Mouse (Mus musculus): ENCODE data around the gene Cplx2. TPM values are rescaled to one million over a fixed set of nuclear protein-coding genes. Genes with fewer than 3 reads are reported as not detected.

Gene Cplx2
- total RNA-seq (2021): 1 to 10 TPM; 8.9 to 9.8 TPM

DNA sequence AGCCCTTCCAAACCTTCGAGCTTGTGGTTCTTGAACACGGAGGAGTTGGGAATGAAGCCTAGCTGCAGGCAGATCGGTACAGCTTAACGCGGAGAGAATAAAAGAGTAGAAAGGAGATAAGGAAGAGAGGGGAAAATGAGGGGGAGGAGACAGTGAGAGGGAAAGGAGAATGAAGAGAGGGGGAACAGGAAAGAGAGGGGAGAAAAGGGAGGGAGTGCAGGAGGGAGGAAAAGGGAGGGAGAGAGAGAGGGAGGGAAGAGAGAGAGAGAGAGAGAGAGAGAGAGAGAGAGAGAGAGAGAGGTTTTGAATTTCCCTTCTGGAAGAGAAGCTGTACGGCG is at the start of gene Cplx2:
Gene Cplx2, plus strand, starts transcription at position 301 of the 338 bp plus-strand sequence.
- DNase-seq: no peak
- intact Hi-C loops (cut with DNase I): loop anchor here (1.0 to 5.0 kb wide), 2 partner anchors 69 to 124 kb away; no protein-coding TSS in a partner anchor

GRCm38 (mm10) chr13:54322396-54323306 is 48.5 kb upstream of the Cplx2 start:
- intact Hi-C loops (cut with DNase I): loop anchor here (2.0 to 5.0 kb wide), 3 partner anchors 20 to 205 kb away; no protein-coding TSS in a partner anchor
- DNase-seq: peak; percentile 57 to 70

DNA sequence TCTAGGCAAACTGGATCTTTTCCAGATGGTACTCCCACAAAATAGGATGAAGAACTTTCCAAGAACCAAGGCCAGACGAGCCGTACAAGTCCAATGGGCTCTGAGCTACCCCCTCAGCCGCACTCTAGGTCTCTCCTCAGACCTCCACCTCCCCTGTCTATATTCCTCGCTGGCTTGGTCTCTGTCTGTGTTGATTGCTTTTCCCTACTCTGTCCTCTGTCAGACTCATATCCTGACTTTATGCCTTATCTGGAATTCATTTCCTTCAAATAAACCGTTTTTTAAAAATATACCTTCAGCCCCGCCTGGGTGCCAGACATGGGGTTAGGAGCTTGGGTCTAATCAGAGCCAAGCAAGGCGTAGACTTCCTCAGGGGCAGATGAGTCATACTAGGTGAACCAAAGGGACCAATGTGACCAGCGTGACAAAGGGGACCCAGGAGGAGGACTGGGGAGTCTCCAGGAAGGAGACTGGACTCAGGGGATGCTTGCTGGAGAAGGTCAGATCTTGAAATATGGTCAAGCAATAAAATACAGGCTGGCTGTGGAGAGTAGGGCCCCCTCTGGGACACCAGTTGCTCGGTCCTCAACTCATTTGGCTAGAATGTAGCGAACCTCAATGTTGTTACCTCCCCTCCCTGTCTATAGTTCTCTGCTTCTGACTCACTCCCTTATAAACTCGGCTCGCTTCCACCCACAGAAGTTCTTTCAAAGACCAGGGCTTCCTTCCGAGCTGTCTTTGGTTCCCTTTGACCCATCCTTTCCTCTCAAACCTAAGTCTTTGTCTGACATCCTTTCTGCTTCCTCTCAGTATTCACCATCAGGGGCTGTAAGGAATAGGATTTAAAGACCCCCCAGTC is 47.6 kb upstream of the Cplx2 start:
- no peak for DNase-seq
- intact Hi-C loops (cut with DNase I): loop anchor here (2.0 to 5.0 kb wide), 3 partner anchors 21 to 206 kb away; no protein-coding TSS in a partner anchor

DNA sequence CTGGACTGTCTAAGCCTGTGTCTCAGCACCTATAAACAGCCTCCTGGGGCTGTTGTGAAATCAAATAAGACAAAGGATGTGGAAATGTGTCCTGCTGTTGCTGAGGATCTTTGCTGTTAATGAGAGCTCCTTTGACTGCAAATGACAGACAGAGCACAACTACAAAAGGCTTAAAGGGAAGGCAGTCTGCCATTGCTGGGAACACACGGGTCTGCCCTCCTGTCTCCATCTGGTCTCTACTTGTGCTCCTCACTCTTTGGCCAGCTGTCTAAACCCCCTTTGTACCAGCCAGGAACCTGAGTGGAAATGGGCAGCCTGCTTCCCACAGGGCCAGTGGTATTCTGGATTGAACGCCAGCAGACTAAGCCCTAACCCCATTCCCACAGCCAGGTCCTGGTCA is 47.0 kb upstream of the Cplx2 start:
- intact Hi-C loops (cut with DNase I): loop anchor here (5.0 kb wide), 1 partner anchor 207 kb away; no protein-coding TSS in a partner anchor
- no peak for DNase-seq

DNA sequence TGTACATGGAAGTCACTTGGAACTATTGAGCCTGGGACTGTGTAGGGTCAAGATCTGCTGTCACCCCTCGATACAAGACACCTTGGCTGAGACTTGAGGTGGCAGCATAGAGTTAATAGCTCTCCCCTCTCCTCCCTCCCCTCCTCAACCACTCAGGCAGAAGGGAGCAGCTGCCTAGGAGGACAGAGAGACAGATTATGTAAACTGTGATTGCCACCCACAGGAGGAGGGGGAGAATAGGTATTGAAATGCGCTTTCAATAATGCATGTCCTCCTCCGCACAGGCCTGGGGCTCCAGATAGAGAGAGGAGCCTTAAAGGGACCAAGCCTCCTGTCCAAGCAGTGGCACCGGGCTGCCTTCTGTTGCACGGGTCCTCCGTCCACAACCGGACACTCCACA is 45.3 kb upstream of the Cplx2 start:
- intact Hi-C loops (cut with DNase I): no loop called here
- no peak for DNase-seq

GRCm38 (mm10) chr13:54326686-54327447 is 44.3 kb upstream of the Cplx2 start:
- no peak for DNase-seq
- intact Hi-C loops (cut with DNase I): no loop called here

DNA sequence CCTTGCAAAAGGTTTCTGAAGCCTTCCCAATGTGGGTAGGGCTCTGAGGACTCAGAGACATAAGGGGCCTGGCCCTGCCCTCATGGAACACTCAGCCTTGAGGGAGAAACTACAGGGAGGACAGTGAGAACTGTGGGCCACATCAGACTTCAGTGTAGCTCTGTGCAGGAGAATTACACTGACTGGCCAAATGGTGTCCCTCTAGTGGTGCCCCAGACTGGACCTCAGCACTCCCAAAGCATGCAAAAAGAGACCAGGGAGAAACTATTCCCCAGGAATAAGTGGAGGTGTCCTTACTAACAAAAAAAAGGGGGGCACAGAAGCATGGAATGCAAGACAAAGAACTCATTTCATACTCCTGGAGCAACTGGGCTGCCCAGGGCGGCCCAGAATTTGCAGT is 43.1 kb upstream of the Cplx2 start:
- no peak for DNase-seq
- intact Hi-C loops (cut with DNase I): no loop called here

DNA sequence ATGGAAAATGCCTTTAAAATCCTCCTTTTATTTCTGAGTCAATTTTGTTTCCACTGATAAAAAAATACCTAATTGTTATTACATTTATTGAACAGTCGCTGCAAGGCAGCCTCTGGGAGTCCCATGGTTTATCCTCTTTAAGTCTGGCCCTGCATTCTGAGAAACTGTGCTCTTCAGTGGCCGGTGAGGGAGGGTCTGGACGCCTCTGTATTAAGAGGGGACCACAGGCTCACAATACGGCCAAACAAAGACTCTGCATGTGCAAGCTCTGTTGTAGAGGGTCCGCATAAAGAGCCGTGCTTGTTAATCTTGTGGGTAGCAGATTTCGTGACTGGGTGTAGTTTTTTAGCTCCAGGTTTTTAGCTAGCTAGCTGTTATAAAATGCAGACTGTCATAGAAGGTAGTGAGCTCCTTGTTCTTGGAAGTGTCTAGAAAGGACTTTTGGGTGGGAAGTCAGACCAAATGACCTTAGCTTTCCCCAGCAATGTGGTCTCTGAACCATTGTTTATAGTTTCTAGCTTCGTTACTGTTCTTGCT is 42.1 kb upstream of the Cplx2 start:
- no peak for DNase-seq
- intact Hi-C loops (cut with DNase I): no loop called here

DNA sequence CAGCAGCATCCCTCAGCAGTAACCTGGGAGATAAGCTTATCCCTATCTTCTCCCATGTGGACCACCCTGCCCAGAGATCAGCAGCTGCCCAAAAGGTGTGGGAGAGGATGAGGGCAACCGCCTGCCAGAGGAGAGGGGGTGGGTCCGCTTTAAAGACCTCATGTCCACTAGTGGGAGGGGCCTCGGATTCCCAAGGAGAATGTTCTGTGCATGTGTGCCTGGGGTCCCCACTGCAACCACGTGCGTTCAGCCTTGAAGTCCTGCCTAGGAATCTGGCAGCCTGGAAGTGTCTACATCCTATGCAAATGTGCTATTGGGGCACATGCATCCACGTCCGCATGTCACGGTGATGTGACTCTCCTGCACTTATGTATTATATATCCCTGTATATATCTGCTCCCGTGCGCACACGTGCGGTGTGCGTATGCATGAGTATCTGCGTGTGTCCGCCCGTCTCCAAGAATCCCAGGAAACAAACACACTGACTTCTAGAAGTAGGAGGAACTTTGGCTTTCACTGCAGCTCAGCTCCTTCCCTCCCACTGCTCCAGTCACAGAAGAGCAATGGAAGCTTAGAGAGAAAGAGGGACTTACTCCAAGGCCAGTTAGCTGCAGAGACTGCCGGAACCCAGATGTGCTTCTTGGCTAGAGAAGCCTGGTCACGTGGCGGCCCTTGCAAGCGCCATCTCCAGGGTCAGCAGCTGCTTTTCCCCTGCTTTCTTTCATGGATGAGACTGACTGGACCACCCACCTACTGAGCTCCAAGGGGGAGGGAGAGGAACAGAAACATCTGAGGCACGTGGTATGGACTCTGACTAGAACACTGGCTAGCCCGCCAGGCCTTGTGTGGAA is 39.1 kb upstream of the Cplx2 start:
- peak; percentile 88 to 90 for DNase-seq
- intact Hi-C loops (cut with DNase I): no loop called here

GRCm38 (mm10) chr13:54332921-54333477 is 38.1 kb upstream of the Cplx2 start:
- no peak for DNase-seq
- intact Hi-C loops (cut with DNase I): no loop called here

- no peak for DNase-seq
- intact Hi-C loops (cut with DNase I): no loop called here
These were observed 34.1 kb upstream of the Cplx2 start for GRCm38 (mm10) chr13:54337058-54337457.

DNA sequence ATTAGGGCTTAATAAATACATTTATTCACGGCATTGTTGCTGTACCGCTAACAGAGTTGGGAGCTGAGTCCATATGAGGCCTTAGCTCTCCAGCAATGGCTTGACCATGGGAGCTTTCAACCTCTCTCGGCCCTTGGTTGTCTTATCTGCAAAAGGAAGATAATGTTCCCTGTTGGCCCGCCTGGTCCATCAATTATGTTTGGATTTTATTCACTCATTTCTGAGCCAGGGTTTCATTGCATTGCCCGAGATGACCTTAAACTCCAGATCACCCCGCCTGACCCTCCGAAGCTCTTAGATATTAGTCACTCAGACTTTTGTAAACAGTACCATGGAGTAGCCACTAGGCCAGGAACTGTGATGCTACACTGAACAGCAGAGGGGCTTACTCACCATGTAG is 33.6 kb upstream of the Cplx2 start:
- no peak for DNase-seq

GRCm38 (mm10) chr13:54338815-54339214 is 32.3 kb upstream of the Cplx2 start:
- intact Hi-C loops (cut with DNase I): no loop called here

More for the DNA sequence above, 33.6 kb upstream of the Cplx2 start:
- intact Hi-C loops (cut with DNase I): no loop called here

DNA sequence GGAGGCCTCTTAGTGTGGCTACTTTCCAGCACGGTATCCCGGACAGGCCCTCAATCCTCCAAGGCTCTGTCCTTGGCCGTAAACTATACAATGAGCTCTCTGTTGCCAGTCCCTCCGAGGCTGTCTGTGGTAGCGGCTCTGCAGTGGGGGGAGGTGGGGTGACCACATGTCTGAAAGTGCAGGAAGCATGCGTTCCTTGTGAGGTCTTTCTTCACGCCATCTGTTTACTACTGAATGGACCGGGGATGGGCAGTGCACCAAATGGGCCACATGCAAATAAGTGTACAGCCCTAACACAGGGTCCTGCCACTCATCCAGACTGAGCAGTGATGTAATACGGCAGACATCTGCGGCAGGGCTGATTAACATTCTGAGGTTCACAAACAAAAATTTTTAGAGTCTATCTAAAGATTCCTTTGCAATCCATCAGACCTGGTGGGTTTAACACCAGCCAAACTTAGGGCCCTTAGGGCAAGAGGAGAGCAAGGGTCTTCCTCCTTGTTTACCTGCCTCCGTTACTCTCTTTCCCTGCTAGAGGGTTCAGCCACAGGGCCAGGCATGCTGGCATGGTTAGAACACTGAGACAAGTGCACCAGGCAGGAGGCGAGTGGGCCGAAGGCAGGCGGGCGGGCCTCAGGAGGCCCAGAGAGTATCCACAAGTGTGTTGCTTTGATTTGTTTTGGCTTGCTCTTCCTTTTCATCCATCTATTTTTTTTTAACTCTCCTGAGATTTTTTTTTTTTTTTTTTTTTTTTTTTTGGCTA is 25.1 kb upstream of the Cplx2 start:
- intact Hi-C loops (cut with DNase I): no loop called here

More at GRCm38 (mm10) chr13:54338815-54339214, 32.3 kb upstream of the Cplx2 start:
- no peak for DNase-seq

GRCm38 (mm10) chr13:54348011-54348410 is 23.1 kb upstream of the Cplx2 start:
- DNase-seq: no peak
- intact Hi-C loops (cut with DNase I): no loop called here

More for the DNA sequence above, 25.1 kb upstream of the Cplx2 start:
- no peak for DNase-seq

GRCm38 (mm10) chr13:54349126-54349759 is 21.9 kb upstream of the Cplx2 start:
- intact Hi-C loops (cut with DNase I): no loop called here
- DNase-seq: no peak

DNA sequence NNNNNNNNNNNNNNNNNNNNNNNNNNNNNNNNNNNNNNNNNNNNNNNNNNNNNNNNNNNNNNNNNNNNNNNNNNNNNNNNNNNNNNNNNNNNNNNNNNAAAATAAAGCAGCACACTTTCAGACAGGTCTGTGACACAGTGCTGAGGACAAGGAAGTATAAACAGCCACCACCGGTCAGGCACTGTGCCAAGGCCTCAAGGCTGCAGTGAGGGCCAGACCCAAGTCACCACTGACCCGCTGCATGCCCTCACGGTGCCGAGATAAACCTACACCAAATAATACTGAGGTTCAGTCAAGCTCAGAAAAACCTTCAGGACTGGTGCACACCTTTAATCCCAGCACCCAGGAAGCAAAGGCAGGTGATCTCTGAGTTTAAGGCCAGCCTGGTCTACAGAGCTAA is 13.7 kb upstream of the Cplx2 start:
- intact Hi-C loops (cut with DNase I): no loop called here
- DNase-seq: peak; percentile 22 to 28

DNA sequence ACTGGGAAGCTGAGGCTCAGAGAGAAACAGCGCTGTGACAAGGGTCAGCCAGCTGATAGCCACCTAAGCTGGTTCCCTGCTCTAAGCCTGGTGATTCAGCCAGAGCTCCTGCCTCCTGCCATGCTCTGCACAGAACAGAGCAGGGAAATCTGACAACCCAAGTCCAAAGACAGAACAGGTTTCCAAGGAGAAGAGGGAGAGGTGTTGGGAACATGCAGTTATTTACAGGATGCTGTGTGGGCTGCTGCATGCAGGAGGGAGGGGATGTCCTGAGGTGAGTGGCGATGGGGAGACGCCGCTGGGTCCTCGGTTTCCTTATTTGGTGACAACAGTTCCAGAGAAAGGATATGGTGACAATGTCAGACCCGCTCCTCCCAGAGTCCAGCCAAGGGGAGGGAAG is 12.0 kb upstream of the Cplx2 start:
- DNase-seq: no peak
- intact Hi-C loops (cut with DNase I): no loop called here
